Mouse (Mus musculus) skeletal muscle tissue, adult 2 months (tissue): Measurements from ENCODE around the gene Sult6b2.

Experiments
- DNase-seq: peaks from one replicate; pipeline ENCODE4 v3.0.0-alpha.2; 2012; ENCODE audit warnings: low read depth, low spot score

Sult6b2 gene

DNA sequence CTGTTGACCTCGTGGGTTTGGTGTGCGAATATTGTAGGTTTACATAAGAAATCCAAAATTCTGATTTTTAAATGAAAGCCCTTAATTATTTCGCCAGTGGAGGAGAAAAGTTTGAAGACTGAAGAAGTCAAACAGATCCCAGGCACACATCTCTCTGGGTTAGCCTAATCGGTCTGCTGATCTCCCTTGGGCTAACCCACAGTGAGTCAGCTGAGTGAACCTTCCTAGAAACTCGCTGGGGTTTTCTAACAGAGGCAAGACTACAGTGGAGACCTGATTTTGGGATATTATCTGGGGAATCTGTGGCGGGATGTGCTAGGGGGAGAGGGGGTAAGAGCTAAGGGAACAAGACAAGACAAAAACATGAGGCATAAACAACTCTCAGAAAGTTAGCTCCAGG, 5.9 kb upstream of the Sult6b2 start:
- no peak for DNase-seq

DNA sequence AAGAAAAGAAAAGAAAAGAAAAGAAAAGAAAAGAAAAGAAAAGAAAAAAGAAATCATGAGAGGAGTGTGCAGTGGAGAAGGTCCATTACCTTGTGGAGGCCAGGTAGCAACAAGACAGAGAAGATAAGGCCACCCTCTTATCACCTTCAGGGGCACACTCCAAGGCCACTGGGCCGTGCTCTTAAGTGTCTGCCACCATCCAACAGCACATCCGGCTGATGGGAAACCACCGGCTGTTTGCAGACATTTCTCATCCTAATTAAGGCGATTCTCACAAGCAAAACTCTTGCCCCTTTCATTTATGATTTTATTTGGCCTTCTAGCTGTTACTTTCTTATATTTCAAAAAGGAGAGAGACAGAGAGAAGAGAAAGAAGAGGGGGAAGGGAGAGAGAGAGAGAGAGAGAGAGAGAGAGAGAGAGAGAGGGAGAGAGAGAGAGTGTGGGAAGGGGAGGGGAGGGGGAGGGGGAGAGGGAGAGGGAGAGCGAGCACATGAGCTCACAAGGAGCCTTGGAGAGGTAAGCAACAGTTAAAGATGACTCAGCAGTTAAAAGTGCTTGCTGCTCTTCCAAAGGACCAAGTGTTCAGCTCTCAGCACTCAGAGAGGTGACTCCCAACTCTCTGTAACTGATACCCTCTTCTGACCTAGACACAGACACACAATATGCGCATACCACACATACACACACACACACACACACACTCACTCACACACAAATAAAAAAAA, 5.2 kb upstream of the Sult6b2 start:
- DNase-seq = no peak

GRCm38 (mm10) chr6:142806326-142806725, 2.0 kb upstream of the Sult6b2 start:
- no peak for DNase-seq

DNA sequence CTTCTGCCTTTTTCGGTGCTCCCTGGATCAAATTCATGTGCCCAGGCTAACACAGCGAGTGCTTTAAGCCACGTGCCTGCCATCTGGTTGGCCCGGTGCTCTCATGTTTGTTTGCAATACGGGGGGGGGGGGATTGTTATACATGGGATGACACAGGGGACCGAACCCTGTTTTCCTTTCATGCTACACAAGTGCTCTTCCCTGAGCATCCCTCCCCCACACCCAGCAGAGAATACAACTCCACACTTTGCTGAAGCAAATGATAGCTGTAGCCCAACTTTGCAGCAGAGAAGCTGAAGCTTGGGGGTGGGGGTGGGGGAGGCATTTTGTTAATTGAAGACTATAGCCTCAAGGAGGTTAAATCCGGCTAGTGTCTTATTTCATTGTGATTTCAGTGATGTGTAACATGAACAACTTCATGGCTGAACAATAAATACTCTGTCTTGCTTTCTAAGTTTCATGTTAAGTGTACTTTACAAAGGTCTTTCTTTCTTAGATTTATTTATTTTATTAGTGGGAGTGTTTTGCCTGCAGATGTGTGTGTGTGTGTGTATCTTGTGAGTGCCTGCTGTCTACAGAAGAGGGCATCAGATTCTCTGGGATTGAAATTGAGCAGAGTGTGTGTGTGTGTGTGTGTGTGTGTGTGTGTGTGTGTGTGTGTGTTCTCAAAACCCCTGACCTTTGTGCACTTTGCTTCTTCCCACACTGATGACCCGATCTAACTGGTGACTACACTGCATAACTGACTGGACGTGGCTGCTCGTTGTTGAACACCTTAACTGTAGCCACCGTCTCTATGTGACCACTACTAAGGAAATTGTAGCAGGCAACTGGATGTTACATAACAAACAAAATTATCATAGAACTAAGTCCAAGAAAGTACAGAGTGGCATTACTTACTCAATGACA, 1.4 kb downstream of the Sult6b2 start:
- DNase-seq = no peak

DNA sequence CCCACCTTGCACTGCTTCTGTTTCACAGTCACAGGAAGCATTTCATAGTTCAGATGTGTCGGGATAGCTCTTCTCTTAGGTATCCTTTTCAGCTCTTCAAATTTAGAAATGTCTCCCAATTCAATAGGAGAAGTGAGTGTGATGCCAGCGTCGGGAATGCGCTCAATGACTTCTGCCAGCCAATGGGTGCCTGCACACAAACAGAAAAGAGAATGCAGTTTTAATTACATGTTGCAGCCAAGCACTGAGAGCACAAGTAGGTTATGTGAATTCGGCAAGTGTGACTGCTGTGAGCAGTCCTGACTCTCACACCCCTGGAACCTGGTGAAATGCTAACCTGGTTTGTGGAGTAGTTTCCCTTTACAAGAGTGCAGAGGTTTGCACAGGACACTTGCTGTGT, 2.6 kb downstream of the Sult6b2 start:
- DNase-seq = no peak

DNA sequence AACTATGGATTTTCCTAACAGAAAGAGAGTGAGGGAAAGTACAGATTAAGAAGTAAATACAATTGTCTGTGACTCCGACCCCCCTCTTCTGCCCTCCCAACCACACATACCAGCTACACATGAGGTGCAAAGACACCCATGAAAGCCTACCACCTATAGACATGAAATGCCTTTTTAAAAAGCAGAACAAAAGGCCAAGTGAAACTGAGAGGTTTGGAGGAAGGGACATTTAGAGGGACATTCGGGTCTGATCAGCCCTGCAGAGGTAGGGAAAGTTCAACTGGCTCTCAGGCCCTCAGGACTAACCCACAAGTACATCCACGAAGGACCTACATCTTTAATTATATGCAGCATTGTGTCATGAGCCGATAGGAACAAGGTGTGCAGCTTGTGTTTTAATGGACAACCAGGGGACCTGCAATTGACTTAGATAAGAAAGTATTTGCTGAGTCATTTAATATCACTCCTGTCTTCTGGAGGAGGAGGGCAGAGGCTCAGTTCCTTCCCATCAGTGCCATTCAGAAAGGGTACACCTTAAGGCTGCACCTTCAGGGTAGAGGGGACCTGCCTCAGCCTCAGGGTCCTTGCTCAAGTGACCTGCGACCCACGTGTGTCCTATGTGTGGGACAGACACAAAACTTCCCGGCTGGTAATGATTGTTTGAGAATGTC, 4.5 kb downstream of the Sult6b2 start:
- no peak for DNase-seq

DNA sequence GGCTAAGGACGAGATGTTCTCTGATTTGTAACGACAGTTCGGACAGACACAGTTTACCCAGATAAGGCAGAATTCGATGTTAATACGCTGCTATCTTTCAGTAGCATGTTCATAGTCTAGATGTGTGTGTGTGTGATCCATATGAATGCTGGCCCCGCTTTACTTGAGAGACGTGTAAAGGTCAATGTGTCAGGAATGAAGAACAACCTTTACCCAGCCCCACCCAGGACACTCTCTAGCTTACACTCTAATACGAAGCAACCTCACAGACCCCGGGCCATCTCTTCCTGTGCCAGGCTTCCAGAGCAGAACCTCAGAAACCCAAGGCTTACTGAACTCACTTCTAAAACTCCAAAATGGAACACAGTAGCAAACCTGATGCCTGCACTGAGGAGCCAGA, 5.5 kb downstream of the Sult6b2 start:
- no peak for DNase-seq

DNA sequence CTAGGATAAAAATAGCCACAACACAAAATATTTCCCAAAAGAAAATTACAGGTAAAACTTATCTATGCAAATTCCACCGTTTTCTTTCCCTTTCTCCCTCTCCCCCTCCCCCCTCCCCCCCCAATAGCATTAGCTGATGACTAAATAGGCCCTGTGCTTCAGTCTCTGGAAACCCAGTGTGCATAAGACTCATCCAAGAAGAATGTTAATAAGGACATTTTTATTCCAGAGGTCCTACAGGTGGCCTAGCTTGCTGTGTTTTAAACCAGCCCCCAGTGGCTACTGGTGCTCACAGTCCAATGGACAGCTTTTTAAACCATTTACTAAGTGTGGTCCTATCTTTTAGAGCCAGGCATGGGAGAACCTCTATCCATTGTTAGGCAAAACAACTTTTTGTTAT, 6.3 kb downstream of the Sult6b2 start:
- DNase-seq = no peak

- no peak for DNase-seq
Measured at GRCm38 (mm10) chr6:142795655-142796441, 8.5 kb downstream of the Sult6b2 start.

DNA sequence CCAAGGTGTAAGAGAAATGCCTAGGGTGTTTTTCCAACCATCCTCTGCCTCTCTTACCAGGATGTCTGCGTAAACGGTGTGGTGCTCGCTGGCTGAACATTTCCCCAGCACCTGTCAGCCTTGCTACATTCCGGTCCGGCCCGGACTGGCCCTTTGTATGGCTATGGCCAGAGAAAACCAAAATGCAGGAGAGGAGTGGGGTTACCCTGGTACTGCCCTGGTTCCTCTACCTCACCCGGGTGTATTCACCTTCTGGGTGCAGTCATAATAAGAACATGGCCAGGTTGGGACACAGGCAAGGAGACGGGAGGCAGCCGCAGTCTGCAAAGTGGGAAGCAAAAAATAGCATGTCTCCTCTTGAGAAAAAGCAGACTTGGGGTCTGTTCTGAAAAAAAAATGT, 9.2 kb downstream of the Sult6b2 start:
- DNase-seq = no peak

- no peak for DNase-seq
Measured at GRCm38 (mm10) chr6:142793468-142793867, 10.8 kb downstream of the Sult6b2 start.

GRCm38 (mm10) chr6:142792241-142792968, 11.9 kb downstream of the Sult6b2 start:
- no peak for DNase-seq

DNA sequence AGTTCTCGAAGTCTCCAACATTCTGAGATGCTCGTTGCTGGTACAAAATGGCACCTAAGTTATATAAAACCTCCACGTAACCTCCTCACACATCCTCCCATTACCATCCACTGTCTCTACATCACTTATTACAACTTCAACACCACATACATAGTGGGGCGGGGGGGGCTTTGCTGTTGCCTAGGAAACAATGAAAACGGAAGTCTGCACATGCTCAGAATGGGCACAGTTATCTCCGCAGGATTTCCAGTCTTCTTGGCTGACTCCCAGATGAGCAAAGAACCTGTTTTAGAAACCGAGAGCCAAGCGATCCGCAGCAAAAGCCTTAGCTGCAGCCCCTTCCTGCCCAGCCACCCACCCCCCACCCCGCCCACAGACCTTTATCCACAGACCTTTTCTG, 14.6 kb downstream of the Sult6b2 start:
- no peak for DNase-seq

- DNase-seq = no peak
Measured at GRCm38 (mm10) chr6:142788042-142788987, 16.0 kb downstream of the Sult6b2 start.

- DNase-seq = no peak
Measured at GRCm38 (mm10) chr6:142786106-142786505, 18.2 kb downstream of the Sult6b2 start.

DNA sequence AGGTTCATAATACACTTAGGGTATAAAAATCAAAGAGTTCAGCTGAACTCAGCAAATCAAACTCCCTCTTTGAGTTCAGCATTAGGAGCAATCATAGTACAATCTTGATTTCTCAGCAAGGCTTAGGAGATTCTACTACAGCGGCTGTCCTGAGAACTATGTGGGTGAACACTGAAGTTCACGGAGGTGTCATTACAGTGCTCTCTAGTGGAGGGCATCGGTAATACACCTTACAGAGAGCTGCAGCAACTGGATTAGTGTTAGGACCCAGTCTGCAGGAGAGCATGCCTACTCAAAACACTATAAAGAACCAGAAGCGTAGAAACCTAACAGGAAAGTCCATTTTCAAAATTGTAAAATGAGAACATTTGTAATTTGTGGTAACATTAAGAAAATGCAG, 19.0 kb downstream of the Sult6b2 start:
- peak; percentile 11 for DNase-seq

DNA sequence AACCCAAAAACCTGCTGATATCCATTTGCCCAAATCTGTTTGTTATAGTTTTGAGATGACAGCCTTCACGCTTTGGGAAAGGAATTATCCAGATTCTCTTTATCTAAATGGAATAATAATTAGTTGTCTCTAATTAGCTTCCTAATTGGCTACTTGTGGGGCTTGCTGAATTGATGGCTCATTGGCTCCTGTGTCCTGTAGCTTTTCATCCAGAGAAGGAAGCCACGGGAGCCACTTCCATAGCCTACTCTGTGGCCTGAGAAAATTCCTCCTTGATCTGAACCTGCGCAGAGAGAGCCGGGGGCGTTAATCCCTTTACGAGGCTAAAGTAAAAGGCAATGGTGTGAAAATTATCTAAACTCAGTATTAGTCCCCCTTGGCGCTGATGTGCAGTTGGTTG, 23.0 kb downstream of the Sult6b2 start:
- DNase-seq = no peak

- no peak for DNase-seq
Measured at GRCm38 (mm10) chr6:142780574-142781033, 23.7 kb downstream of the Sult6b2 start.

- no peak for DNase-seq
Measured at GRCm38 (mm10) chr6:142779812-142780573, 24.3 kb downstream of the Sult6b2 start.
